Mouse (Mus musculus) common myeloid progenitor, adult 5-6 weeks (primary cell): ENCODE measurements around the gene Cep83. TPM values are rescaled to one million over a fixed set of nuclear protein-coding genes. Genes with fewer than 3 reads are reported as not detected.

Experiments
- ATAC-seq: replicated peaks from 2 replicates; pipeline ENCODE4 v1.8.0; 2016; ENCODE audit warnings: low read depth, mild to moderate bottlenecking, moderate TSS enrichment, inconsistent platforms; ENCODE audit not compliant: poor library complexity, severe bottlenecking
- total RNA-seq: library from RNA; stranded (forward); fragments of 200-1000, 187-1606 nt; gene quantifications from 2 replicates; pipeline ENCODE4 v1.2.3, GENCODE M21; 2017

The Cep83 gene
- total RNA-seq, 1 experiment from 2014 or later = 106 TPM

DNA sequence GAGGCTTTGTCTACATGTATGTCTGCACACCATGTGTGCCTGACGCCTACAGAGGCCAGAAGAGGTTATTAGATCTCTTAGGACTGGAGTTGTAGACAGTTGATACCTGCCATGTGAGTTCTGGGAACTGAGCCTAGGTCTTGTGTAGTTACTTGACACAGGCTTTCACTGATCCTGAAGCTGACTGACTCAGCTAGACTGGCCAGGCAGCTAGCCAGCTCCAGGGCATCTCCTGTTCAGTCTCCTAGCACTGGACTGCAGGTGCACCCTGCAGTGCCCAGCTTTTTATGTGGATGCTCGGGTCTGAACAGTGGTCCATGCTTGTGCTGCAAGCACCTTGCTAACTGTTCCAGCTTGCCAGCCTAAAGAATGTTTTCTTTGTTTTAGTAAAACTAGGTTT lies 58.6 kb downstream of the Cep83 start:
- ATAC-seq = no peak

- no peak for ATAC-seq
Observed at GRCm38 (mm10) chr10:94771496-94771895, 83.0 kb downstream of the Cep83 start.

GRCm38 (mm10) chr10:94777576-94777975 lies 89.1 kb downstream of the Cep83 start:
- ATAC-seq = no peak

DNA sequence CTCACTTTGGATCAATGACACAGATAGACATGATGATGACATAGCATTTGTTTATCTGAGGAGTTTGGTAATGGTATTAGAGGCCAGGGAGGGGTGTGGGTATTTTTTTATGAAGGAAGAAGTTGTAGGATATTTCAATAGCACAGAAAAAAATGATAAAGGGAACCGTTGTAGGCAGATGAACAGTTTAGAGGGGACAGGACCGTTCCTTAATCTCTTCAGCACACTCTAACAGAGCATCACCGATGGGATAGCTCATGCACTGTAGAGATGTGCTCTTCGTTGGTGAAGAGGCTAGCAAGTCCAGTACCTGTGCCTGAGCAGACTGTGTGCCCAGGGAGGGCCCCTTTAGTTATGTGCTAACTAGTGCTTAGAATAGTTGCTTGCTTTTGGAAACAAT lies 90.9 kb downstream of the Cep83 start:
- ATAC-seq = no peak

DNA sequence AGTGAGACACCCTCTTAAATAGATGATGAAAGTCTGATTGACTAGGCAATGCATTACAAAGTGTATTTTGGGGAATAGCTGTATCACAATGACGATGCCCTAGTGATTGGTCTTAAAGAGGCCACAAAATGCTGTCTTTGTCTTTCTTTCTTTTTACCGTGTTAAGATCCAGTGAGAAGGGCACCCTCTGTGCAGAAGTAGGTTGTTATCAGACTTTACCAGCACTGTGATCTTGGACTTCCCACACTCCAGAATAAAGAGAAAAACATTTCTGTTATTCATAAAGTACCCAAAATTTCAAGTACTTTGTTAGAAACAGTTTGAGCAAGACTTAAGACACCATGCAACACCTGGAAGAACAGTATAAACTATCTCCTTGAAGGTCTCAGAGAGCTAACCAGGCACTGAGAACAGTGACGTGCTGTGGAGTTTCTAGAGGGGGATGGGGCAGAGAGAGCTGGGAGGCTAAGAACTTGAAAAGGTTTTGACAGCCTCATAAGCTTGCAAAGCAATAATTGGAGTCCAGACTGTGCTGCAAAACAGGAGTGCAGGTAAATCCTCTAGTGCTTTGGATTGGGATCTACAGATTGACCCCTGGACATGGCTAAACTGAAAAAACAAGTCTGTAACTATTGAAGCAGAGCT lies 92.3 kb downstream of the Cep83 start:
- no peak for ATAC-seq

DNA sequence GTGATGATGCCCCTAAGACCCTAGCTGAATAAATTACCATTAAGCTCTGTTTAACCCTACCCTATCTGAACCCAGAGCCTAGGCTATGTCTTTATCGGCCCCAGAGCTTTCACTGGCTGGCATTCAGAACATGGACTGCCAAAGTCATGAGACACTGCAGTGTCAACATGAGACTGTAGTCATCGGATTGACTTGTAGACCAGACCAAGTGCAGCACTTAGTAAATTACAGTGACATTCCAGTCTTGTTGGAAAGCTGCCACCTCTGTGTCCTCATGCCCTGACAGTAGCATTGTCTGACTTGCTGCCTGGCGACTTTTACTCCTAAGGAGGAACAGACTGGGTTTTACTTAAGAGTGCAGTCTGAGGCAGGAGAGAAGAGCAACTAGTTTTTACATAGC lies 100.8 kb downstream of the Cep83 start:
- ATAC-seq = no peak

GRCm38 (mm10) chr10:94793914-94794313 lies 105.5 kb downstream of the Cep83 start:
- no peak for ATAC-seq

- 0 out of 2 replicates have a peak, but pooled peaks have one; percentile 25 for ATAC-seq
Observed at GRCm38 (mm10) chr10:94794666-94795244, 106.3 kb downstream of the Cep83 start.

DNA sequence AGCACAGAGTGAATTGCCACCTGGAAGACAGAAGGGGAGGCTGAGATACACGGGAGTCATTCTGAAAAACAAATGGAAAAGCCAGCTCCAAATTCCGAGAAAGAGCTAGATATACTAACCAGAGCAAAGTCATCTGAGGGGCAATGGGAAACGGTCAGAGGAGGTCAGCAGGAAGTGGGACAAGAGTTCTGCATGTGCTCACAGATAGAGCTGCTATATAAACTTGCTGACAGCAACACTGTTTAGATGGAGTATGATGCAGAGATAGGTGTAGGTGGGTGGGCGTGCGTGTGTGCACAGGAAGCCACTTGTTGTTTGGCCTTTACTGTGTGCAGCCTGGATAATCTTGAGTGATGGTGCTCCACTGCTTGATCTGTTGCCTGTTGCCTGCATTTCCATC lies 109.7 kb downstream of the Cep83 start:
- ATAC-seq = no peak

DNA sequence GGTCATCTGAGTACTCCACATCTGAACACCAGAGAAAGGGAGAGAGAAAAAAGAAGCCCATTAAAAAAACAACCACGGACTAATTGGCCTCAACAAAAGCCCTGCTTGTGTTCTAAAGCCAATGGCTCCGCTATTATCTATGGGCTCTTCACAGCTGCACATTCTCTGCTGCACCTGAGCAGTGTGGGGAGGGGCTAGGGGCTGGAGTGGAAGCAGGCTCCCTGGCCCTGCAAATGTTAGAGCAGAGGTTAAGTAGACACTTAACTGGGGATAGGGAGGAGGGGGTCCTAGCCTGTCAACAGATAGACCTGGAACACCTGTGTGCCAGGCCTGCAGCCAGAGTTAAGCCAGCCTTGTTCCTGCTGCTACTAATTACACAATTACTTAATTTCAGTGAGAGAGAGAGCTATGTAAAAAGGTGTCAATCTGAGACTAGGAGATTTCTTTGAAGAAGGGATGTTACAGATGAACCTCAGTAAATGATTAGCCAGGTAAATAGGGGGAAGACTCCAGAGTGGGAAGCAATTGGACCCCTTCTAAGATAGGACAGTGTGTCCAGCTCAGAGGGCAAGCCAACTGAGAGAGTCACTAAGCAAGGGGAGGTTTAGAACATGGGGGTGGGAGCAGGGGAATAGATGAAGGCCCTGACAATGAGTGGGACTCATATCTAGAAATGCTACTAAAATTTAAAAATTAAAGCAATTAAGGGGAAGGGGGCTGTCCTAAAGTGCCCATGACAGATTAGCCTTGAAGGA lies 111.2 kb downstream of the Cep83 start:
- no peak for ATAC-seq

GRCm38 (mm10) chr10:94800677-94801354 lies 112.4 kb downstream of the Cep83 start:
- ATAC-seq = peak; percentile 73

- no peak for ATAC-seq
Observed at GRCm38 (mm10) chr10:94804029-94804908, 115.8 kb downstream of the Cep83 start.

DNA sequence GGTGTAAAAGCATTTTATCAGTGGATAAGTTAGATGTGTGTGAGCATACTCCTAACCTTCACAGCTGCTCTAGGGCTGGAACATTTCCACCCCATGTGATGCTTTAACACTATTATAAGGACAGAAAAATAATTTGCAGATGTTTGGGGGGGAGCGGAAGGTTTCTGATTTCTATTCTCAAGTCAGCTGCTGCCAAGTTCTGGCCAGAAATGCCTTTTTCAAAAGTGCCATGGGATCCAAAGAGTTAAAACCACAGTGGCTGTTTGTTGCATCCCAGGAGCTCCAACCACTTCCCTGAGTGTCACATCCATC lies 116.4 kb downstream of the Cep83 start:
- no peak for ATAC-seq

- ATAC-seq = no peak
Observed at GRCm38 (mm10) chr10:94807323-94807722, 118.9 kb downstream of the Cep83 start.

DNA sequence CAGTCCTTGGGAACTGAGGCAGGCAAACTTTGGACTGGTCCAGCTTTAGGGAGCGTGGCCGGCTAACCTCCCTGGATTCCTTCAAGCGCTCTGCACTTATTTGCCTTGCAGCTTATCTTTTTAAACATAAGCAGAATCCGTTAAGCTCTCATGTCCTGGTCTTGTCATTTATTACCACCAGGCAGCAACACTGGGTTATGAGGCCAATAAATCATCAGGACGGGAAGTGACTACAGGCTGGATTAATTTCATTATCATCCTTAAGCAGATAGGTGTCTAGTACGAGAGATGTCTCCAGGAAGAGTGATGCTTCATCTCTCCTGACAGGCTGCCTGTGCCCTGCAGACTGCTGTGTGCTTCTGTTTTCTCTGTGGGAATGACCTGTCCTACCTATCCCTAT lies 119.8 kb downstream of the Cep83 start:
- peak; percentile 75 for ATAC-seq

GRCm38 (mm10) chr10:94809946-94810472 lies 121.6 kb downstream of the Cep83 start:
- no peak for ATAC-seq

DNA sequence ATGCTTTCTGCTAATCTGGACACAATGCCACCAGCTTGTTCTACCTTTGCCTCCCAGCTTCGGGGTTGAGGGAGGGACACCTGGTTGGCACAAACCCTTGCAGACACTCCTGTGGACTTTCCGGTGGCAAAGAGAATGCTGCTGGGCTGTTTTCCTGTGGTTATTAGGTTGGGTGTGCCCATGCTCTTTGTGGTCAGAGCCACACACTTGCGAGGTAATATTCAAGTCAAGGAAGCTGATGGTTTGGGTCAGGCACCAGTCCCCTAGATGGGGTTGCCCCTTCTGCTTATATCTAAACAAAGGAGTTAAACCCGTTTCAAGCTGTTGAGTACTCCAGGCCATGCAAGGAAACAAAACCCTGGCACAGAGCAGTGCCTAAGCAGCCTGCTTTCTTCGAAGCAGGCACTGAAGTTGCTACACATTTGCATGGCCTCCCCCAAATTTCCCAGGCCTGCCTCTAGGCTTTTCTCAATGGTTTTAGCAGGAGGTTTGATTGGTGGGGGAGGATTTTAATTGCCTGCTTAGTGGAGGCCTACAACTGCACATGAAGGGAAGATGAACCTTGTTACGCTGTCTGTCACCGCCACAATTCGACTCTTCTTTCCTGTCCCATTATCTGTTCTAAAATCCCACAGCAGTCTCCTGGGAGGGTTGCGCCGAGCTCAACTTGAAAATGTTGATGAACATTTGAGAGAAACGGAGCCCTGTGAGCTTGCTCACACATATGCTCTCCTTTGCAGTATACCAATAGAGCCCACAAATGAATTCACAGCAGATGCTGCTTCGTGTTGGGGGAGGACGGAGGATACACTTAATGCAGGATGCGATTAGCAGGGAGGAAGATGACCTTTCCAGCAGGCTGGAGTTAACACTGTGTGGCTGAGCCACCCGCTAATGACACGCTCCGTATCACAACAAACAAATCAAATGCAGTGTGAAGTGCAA lies 123.7 kb downstream of the Cep83 start:
- ATAC-seq = 0 out of 2 replicates have a peak, but pooled peaks have one; percentile 30

DNA sequence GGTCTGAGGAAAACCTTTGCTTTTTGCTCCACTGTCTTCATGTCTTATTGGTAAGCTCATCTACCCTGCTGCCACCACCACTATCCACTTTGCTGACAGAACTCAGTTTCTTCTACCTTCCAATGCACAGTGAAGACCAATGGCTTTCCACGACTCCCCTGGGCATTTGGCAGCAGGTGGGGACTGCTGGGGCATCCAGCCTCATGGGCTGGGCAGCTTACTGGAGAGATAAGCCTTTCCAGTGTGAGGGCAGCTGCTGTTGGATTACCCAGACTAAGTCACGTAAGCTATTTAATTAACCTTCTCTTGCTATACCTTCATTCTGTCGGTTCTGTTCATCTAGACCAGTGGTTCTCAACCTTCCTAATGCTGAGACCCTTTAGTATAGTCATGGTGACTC lies 129.7 kb downstream of the Cep83 start:
- no peak for ATAC-seq
